Mouse (Mus musculus) adrenal gland, adult 2 months (tissue): ENCODE results near the gene Dpp6. TPM values are rescaled to one million over a fixed set of nuclear protein-coding genes. Genes with fewer than 3 reads are reported as not detected.

Experiments
- DNase-seq: peaks from one replicate; pipeline ENCODE4 v3.0.0; 2021
- polyA plus RNA-seq: library from polyadenylated mRNA; depleted of rRNA; stranded (reverse); fragments of >200 nt; gene quantifications from 2 replicates; pipeline ENCODE4 v1.2.3, GENCODE M21; 2012
- total RNA-seq, 2 experiments: library from RNA; stranded (reverse); gene quantifications; 2 replicates each; pipeline ENCODE4 v1.2.3; 2021

The Dpp6 gene
- total and polyA plus RNA-seq, 3 experiments = 1.8 to 9.2 (median 7.4) TPM

DNA sequence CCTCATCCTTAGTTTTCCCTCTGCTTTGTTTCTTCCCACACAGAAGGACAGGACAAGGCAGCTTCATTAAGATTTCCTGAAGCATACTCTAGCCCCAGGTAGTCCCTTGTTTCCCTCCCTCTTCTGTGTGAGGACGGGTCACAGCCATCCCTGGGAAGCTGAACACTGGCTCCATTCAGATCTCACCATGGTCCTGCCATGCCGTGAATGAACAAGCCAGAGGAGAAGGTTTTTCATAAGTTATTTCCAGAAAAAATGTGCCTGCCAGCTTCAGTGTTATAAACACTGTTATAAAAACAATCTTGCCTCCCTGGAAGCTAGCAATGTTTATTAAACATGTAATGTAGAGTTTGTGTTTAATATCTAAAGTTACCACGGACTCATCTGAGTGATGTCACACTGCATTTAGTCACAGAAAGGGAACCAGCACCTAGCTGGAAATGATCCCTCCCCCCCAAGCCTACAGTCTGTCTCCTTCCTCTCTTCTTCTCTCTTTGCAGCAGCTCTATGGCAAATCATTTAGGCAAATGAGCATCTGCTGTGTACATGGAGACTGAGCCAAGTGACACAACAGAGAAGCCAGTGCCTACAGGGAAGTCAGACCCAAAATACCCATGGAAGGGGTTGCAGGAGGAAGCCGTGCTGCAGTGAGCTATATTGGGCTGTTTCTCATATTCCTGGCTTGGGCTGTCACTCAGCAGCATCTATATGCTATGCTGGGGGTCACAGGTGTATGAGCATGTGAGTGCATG lies 128.3 kb downstream of the Dpp6 start:
- no peak for DNase-seq

DNA sequence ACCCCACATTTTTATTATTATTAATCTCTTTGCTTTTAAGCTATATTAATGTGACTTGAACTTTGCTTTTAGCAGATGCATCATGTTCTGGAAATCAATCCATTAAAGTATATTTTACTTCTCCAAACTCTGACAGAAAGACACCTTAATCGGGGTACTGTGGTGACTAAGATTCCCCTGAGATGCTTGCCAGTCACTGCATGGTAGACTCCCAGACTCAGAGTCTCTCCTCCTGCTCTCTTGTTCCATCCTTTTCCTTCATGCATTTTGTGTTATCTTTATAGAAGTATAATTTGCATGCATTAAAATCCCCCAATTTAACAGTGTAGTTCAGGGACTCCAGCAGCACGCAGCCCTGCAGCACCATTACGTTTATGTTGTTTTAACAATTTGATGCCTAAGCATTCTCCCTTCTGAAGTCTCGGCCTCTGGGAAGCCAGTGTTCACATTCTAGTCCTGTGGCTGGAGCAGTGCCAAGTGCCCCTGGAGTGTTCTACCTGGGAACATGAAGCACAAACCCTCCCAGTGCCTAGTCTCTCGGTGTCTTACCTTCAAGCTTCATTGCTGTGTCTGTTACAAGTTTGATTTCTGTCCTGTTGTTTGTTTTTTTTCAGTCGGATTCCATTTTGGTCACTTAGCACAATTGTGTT lies 153.1 kb downstream of the Dpp6 start:
- no peak for DNase-seq

DNA sequence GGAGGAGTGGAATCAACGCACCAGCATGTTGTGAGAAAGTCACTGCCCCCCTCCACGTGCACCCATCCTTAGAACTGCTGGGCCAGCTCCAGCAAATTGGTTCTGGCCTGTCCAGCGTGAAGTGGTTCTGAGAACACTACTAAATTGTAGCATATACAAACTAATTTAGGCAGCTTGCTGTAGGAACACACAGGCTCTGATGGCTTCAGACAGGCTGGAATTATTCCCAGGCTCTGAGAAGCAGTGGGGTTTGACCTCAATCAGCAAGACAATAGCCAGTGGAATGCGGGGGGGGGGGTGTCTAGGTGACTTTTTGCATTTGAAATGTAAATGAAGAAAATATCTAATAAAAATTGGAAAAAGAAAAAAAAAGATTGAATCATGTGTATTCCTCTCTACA lies 156.2 kb downstream of the Dpp6 start:
- DNase-seq = no peak

DNA sequence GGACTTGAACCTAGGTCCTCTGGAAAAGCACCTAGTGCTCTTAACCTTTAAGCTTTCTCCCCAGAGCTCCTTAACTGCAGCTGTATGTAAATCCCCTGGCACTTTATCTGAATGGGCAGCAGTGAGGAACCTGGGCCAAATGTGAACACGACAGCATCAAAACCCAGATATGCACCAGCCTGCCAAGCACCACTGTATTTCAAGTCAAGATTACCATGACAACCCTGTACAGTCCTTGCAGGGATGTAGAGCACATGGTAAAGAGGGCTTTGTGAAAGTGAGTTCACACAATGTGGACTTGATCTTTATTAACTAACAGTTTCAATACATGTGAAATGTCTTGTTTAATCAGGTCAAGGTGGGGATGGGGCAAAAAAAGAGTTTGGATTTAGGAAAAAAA lies 162.3 kb downstream of the Dpp6 start:
- no peak for DNase-seq

DNA sequence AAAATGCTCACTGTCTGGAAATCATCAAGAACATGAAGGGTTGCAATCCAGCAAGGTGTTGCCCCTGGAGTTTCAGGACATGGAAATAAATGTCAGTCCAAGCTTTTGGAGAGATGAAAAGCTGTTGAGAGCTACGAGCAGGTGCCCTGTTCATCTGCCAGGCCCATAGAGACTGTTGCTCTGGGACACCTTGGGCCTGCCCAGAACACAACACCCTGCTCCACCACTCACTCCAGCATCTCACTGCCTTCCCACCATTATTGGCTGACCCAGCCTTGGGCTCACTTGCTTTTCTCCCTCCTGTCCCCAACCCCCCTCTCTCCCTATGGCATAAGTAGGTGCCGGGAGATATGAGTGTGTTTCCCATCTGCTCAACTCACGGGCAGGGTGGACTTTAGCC lies 162.8 kb downstream of the Dpp6 start:
- DNase-seq = no peak

DNA sequence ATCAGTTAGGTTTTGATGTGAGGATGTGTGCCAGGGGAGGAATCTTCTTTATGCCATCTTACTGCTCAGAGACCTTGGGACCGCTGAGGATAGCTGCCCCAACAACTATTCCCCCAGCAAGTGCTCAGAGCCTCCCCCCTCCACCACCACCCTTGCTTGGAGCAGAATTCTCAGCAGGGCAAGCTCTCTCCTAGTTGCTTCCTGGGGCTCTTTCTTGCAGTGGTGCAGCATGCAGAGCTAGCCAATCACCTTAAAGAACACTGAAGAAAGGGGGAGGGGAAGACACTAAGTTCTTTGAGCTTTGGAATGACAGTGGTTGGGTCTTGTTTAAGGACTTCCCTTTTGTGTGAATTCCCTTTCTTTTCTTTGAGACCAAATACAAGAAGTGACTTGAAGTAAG lies 168.1 kb downstream of the Dpp6 start:
- DNase-seq = no peak

DNA sequence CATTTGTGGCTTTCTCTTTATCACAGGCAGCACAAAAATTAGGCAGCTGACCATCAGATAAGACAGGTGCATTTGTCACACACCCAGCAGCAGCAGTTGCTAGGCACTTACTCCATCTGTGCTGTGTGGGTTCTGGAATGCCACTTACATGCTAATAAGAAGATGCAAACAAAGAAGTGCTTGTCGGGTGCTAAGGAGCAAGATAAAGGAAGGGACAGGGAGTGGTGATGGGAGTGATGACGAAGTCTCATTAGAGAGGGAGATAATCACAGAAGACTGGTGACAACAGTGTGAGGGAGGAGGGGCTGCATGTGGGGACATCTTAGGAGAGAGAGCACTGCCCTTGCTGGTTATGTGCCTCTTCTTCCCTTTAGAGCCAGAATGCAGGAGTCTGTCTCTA lies 174.6 kb downstream of the Dpp6 start:
- DNase-seq = no peak

DNA sequence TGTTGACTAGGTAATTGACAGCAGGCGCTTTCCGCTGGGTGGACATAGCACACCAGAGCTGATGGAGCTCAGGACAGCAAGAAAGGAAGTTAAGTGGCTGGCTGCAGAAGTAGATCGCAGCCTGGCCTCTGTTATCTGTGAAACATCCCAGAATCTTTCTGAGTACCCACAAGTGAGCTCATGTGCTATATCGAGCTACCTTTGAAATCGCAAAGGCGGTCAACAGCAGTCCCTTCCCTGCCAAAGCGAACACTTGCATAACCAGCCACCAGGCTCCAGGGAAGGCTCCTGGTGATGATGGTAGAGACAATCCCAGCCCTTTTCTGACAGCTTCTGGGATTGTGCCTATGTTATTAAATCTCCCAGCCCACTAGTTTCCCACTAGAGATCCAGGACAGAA lies 186.5 kb downstream of the Dpp6 start:
- DNase-seq = no peak

DNA sequence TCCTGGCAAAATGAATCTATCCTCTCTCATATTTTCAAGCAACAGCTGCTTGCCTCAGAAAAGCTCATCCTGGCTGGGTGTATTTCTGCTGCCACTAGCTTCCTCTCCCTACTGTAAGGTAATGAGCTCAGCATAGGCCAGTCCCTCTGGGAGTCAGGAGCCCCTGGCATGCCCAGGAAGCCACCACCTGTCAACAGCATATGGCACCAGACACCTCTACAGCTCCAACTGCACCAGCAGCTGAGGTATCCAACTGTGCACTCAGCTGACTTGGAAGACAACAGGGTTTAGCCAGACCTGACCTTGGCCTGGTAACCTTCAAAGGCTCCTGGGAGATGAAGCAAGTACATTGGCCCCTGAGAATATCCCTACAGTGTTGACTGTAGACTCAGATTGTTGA lies 192.2 kb downstream of the Dpp6 start:
- no peak for DNase-seq

DNA sequence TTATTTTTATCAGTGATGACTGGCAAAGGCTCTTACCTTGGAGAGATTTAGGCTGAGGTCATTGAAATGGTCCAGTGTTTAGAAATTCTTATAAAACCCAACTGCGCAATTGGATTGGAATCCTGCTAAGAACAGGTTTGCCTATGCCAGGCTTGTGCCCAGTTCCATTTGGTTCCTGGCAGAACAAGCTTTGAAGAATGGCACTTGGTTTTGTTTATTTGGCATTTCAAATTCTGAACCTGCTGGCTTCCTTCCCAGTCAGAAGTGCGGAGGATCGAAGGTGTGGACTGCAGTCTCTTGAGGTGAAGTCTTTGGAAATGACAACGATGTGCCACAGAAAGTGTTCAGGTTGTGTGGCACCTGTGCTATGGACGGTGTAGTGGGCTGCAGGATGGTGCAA lies 193.6 kb downstream of the Dpp6 start:
- DNase-seq = no peak

DNA sequence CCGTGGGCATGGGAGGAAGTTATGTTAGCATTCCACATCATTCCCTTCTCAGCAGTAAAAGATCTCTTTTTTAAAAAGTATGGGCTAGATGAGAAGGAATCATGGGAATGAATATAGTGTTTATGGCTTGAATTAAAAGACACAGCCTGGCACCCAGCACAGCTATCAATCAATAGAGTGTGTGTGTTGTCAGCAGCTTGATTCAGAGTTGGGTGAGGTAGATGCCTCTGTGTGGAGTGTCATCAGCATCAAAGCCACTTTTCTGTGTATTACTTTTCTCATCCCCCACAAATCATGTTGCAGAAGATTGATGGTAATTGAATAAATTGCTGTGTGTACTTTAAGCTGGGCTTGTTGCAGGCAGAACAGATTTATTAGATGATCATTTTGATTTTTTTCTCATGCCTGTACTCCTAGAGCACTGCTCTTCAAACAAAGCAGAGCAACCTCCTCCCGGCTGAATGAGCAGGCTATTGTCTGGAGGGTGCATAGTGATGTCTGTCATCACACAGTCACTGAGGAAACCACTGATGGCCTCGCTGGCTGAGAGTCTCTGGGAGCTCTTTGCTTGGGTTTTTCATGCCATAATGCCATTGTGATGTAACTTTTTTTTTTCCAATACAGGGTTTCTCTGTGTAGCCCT lies 201.4 kb downstream of the Dpp6 start:
- DNase-seq = no peak

DNA sequence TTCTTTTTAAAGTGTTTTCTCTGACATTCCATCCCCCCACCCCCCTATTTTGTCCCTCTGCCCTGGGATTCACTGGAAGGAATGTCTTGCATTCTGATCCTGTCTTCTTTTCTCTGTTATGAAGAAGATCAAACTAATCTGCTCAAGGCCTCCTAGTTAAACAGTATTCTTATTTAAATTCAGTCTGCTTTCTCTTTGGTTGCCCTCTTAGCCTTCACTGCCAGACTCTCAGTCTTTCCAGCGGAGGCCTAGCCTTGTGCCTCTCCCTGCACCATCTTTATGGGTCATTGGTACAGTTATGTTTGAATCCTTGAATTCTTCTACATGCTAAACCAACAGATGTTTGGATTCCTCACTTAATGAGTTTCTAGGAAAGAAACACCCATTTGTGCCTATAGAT lies 211.6 kb downstream of the Dpp6 start:
- no peak for DNase-seq

DNA sequence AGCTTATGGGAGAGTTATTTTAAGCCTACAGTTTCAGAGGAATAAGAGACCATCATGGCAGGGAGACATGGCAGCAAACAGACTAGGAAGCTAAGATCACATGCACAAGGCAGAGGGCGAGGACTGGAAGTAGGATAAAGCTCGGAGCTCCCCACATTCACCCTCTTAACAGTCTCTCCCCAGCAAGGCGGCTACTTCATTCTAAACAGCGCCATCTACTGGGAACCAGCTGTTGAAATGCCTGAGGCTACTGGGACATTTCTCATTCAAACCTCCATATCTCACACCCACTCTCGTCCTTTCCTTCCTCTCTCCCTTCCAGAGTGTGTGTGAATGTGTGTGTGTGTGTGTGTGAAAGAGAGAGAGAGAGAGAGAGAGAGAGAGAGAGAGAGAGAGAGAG lies 212.8 kb downstream of the Dpp6 start:
- DNase-seq = peak; percentile 4

DNA sequence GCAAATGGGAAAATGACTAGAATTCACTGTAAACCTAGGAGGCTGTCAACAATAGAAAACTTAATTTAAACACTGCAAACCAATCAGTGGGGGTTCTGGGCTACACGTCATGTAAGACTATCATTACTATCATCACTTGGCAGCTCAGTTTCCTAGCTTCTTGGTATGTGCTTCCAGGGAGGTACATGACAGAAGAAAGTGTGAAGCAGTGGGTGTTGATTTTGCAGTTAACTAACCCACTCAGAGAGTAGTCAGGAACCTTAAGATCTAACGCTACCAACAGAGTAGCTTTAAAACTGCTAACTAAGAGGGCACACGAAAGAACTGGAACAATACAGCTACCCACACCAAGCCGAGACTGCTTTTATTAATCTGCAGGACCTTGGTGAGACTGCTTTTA lies 217.9 kb downstream of the Dpp6 start:
- no peak for DNase-seq

DNA sequence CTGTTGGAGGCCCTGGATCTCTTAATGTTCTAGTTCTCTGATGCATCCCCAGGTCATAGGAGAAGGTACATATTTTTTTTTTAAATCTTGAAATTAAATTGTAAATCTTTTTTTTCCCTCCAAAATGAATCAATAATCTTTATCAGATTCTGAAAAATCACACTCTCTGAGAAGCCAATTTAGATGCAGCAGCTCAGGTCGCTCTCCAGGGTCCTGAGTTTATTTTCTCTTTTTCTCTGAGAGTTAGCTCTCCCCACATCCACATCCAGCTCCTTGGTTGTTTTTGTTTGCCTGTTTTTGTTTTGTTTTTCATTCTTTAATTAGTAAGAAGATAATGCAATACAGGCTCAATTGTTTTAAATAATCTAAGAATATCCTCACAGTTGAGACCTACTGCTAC lies 218.3 kb downstream of the Dpp6 start:
- DNase-seq = no peak

DNA sequence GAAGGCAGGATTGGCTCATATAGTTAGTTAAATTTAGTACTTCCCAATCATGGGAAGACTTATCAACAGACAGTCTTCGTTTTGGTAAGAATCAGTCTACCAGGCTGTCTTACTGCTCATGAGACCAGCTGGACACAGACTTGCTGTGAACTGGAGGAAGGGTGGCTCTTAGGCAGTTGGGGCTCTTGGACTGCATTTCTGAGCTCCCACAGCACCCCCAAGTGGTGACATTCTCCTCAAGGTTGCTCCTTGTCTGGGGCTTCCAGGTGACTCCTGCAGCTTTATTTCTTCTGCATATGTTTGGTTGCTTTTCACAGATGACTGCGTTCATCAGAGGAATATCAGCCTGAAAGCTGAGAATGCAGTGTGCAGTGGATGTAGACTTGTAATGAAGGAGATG lies 218.9 kb downstream of the Dpp6 start:
- DNase-seq = no peak

DNA sequence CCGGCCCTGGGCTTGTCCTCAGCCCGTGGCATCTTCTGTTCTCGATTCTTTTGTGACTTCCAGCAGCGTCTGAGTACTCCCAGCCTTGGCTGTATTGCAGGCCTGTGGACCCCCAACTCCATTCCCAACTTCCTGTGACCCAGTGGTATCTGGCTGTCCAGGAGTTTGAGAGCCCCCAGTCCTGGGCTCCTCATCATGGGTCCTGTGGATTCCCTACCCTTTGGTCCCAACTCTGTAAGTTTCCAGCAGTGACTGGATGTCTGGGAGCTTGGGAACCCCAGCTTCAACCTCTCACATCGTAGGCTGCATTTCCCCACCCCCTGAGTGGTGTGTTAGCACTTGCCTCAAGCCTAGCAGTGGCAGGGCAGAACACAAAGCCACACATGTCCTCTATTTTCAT lies 220.8 kb downstream of the Dpp6 start:
- no peak for DNase-seq

DNA sequence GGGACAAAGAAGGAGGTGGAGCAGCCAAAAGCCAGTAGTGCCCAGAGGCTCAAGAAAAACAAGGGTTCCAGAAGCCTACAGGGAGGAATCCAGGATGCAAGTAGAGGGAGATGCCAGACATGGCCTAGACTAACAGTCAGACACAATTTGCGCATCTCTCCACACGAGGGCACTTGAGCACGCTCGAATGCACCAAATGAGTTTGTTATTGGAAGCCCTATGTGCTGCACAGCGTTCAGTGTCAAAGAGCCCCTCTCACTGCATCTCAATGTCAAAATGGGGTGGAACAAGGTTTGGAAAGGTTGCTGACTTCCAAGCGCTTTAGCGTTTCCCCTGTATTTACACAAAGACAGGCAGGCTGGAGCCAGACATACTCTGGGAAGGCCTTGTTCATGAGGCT lies 231.2 kb downstream of the Dpp6 start:
- DNase-seq = peak; percentile 7

DNA sequence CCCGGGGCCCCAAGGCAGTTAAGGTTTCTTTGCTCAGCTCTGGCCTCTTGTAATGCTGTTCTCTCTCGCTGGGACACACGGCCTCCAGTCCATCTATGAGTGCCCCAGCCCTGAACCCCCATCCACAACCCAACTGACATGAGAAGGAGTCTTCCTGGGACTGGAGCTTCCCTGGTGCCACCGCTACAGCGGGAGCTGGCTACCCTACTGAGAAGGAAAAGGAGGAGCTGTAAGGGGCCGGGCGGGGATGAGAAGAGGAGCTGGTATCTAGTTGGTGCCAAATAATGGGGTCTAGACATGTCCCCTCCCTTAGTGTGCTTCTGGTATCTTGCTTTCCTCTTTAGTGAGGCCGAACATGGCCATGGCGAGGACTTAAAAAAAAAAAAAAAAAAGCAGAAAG lies 231.9 kb downstream of the Dpp6 start:
- no peak for DNase-seq

DNA sequence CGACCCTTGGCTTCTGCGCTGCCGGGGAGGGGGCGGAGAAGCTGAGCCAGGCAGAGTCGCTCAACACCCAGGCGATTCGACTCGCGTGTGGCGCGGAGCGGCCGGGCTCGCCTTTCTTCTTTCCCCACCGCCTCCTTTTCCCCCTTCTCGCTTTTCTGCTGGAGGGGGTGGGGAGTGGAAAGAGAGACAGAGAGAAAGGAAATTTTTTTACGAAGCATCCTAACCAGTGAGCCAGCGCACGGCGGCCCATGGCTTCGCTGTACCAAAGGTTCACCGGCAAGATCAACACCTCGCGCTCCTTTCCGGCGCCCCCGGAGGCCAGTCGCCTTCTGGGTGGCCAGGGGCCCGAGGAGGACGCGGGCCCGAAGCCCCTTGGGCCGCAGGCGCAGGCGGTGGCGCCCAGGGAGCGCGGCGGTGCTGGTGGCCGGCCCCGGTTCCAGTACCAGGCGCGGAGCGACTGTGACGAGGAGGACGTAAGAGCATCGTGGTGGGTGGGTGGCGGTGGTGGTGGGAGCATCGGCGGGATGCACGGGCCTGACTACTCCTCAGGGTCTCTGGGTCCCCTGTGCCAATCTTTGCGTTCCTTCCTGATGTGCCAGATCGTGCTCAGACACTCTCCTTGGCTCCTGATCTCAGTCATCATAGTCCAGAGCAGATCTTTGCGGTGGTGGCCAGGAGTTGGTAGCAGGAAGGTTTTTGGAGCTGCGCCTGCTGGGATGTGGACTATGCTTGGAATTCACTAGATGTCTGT lies 232.5 kb downstream of the Dpp6 start:
- no peak for DNase-seq

DNA sequence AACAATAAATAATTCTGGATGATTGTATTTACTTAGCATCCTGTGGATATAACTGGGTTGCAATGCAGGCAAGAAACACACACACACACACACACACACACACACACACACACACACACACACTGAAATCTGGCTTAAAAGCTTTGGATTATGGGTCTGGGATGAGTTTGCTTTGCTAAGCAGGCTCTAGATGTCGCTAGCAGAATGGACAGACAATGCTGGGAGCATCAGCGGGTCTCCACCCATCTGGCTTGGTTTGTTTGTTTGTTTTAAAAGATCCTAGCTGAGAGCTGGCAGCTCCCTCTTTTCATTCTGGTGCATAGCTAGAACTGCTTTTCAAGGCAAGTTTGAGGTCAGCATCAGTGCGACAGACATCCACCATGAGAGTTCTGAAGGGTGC lies 234.2 kb downstream of the Dpp6 start:
- DNase-seq = no peak

DNA sequence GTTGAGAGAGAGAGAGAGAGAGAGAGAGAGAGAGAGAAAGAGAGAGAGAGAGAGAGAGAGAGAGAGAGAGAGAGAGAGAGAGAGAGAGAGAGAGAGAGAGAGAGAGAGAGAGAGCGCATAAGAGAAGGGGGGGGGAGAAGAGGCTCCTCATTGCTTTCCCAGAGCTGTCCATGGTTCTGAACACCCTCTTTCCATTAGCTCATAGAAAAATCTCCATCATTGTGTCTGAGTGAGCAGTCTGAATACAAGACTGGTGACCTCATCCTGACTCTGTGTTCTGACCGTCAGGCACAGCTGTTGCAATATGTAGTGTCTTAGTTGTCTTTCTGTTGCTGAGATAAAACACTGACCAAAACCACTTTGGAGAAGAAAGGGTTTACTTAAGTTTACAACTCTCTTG lies 235.4 kb downstream of the Dpp6 start:
- DNase-seq = peak; percentile 17

DNA sequence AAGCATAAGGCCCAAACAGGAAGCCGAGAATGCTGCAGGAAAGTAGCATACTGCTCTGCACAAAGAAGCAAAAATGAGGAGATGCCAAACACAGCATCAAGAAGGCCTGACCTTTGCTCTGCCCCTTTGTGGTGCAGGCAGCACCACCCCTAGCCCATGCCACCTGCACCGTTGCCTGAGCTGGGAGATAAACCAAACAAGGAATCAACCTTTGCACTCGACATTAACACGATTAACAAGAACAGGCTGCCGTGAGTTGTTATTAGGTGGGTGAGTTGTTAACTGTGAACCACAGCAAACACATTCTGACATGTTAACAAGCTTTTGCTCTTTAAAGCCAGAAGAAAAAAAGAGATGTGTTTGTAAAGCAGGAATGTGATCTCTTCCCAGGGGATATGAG lies 239.4 kb downstream of the Dpp6 start:
- DNase-seq = no peak
